Mouse (Mus musculus): ENCODE data around the gene Rasa3.

The Rasa3 gene

DNA sequence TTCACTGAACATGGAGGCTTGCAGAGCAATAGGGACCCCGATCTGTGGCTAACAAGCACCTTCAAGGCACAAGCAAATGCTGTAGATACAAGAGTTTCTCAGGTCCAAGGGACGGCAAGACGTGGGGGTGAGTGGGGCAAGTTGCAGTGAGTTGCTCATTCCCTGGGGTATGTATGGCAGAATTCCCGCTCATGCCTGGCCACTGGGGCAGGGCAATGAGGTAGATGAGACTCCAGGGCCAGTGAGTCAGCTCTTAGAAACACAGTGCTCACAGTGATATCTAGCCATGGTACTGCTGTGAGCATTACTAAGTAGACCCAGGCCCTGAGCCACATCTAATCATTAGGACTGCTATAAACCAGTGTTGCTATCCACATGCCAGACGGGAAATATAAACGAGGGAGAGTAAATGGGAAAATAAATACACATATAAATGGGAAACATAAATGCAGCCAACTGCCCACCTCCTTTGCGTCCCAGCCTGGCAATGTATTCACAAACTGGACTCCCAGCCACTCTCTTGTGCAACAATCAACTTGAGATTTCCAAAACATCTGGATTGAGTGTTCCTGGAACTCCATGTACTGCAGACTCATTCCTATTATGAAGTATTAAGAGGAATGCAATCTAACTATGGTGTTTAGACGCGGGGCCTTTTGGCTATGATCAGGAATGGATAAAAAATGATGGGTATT lies 57.0 kb downstream of the Rasa3 start:
- DNase-seq (ENCODE audit: low read depth, low spot score): no peak

DNA sequence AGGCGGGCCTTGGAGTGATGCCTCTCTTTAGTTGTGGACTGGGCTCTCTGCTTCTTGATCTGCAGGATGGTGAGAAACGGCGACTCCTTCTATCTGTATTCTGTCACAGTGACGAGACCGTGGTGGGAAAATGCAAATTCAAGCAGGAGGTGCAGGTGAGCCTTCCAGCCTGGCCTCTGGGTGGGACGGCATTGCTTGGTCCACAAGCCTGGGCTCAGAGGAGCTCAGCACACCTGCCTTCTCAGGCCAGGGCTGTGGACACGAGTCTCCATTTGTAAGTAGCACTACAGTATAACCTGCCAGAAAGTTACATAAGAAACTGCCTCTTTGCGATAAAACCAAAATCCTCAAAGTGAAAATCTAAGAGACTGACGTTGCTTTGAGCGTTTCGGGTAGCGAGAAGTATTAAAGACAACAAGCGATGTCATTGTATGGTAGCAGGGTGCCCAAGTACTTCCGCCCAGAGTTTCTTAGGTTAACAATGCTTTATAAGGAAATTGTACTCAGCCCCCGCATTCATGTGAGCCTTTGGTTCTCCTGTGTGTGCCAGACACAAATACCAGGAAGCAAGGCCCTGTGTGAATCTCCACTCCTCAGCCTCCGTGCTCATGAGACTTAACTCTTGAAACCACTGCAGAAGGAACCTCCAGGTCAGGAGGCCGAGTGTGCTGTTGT lies 60.4 kb downstream of the Rasa3 start:
- no peak for DNase-seq (ENCODE audit: low read depth, low spot score)

DNA sequence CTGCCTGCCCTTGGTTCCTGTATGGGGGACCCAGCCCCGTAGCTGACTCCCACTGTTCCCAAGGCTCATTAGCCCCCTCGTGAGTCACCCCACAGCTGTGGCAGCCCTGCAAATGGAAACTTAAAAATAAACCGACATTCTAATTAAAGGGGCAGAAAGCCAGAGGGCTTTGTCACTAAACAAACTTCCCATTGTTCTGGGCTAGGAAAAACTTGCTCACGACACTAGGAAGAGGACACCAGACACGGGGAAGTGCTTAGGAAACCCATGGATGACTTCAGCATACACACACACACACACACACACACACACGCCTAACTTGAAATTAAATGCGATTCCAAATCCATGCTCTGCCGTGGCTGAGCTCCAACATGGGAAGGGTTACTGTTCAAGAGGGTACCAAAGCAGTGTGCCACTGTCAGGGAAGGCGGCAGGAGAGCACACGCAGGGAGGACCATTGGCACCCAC lies 62.4 kb downstream of the Rasa3 start:
- DNase-seq (ENCODE audit: low read depth, low spot score): no peak

DNA sequence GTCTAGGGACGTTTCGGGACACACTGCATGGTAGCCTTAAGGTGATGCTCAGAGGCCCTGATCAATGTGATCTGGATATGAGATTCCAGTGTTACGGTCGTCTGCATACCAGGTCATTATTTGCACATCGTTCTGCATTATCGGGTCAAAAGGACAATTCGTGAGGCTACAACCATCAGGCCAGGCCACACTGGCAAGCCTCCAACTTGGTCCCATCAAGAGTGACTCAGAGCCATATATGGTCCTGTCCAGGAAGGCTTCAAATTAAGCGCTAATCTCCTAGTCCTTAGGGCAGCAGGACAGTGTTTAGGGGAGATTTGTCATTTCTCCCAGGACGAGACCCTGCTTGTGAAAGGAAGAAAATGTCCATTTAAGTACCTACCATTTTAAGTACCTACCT lies 63.3 kb downstream of the Rasa3 start:
- DNase-seq (ENCODE audit: low read depth, low spot score): no peak

GRCm38 (mm10) chr8:13611702-13612101 lies 65.7 kb downstream of the Rasa3 start:
- no peak for DNase-seq (ENCODE audit: low read depth, low spot score)

- DNase-seq (ENCODE audit: low read depth, low spot score): no peak
Observed at GRCm38 (mm10) chr8:13609971-13610370, 67.4 kb downstream of the Rasa3 start.

DNA sequence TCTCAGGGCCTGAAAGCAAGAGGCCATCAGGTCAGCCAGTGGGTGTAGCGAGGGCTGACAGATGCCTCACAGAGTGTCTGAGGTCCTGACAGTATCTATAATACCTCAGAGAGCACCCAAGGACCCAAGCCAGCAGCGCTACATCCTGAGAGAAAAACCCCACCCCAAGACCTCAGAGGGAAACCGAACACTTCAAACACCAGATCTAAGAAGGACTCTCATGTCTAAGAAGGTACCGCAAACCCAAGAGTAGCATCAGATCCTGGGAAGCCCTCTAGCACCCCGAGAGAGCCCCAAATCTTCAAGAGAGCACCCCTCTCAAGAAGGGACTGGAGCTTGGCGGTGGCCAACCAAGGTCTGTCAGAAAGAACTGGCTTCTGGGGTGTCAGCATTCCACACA lies 68.5 kb downstream of the Rasa3 start:
- DNase-seq (ENCODE audit: low read depth, low spot score): no peak

- no peak for DNase-seq (ENCODE audit: low read depth, low spot score)
Observed at GRCm38 (mm10) chr8:13605920-13606480, 71.4 kb downstream of the Rasa3 start.

DNA sequence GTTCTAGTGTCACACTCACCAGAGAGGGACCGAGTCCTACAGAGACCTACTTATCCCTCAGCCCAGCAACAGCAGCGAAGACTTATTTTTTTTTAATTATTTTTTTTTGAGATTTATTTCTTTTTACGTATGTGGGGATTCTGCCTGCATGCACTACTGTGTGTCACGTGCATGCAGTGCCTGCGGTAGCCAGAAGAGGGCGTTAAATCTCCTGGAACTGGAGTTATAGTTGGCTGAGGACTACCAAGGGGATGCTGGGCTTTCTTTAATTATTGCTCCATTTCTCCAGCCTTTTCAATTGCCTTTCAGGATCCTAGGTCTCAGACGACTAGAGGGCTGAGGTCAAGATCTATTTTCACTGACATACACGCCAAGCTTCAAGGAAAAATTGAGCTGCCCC lies 74.8 kb downstream of the Rasa3 start:
- peak; percentile 46 for DNase-seq (ENCODE audit: low read depth, low spot score)

- DNase-seq (ENCODE audit: low read depth, low spot score): peak; percentile 20
Observed at GRCm38 (mm10) chr8:13601166-13601565, 76.2 kb downstream of the Rasa3 start.

GRCm38 (mm10) chr8:13600716-13601115 lies 76.7 kb downstream of the Rasa3 start:
- DNase-seq (ENCODE audit: low read depth, low spot score): no peak

- DNase-seq (ENCODE audit: low read depth, low spot score): no peak
Observed at GRCm38 (mm10) chr8:13600204-13600603, 77.2 kb downstream of the Rasa3 start.

- DNase-seq (ENCODE audit: low read depth, low spot score): no peak
Observed at GRCm38 (mm10) chr8:13597777-13598176, 79.6 kb downstream of the Rasa3 start.

DNA sequence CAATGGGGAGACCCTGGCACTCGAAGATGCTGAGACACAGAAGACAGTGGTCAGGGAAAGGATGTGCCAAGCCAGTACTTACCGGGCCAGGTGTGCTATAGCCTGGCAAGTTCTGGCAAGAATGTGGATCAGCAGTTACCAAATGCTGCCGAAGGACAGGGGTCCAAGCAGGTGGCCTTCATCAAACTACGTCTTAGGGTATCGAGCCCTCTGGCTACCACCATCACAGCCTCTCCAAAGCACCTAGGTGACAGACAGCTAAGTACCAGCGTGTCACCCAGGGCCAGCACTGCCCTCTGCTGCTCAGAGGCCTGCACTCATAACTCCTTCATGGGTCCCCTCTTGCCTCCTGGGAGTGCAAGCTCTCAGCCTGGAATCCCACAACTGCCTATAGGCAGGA lies 81.5 kb downstream of the Rasa3 start:
- no peak for DNase-seq (ENCODE audit: low read depth, low spot score)

- DNase-seq (ENCODE audit: low read depth, low spot score): no peak
Observed at GRCm38 (mm10) chr8:13594884-13595323, 82.5 kb downstream of the Rasa3 start.

- DNase-seq (ENCODE audit: low read depth, low spot score): no peak
Observed at GRCm38 (mm10) chr8:13593340-13593739, 84.1 kb downstream of the Rasa3 start.

DNA sequence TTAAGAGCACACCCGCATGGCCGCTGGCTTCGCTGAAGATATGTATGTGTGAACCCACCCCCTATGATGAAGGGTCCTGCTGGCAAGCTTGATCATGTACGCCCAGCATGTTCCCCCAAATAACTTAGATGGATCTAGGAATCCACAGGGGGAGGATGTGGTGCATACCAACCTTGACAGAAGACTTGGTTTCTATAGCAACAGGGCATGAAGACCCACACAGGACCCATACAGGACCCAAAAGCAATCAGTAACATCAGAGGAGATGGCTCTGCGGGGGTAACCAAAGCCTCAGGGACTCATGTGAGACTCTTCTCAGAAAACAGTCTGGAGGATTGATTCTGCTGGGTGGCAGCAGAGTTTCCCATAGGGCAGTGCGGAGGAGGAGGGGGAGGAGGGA lies 86.2 kb downstream of the Rasa3 start:
- DNase-seq (ENCODE audit: low read depth, low spot score): no peak

- DNase-seq (ENCODE audit: low read depth, low spot score): no peak
Observed at GRCm38 (mm10) chr8:13589071-13589470, 88.3 kb downstream of the Rasa3 start.

GRCm38 (mm10) chr8:13584652-13585051 lies 92.8 kb downstream of the Rasa3 start:
- DNase-seq (ENCODE audit: low read depth, low spot score): no peak

- DNase-seq (ENCODE audit: low read depth, low spot score): no peak
Observed at GRCm38 (mm10) chr8:13577869-13578268, 99.5 kb downstream of the Rasa3 start.

GRCm38 (mm10) chr8:13571999-13572398 lies 105.4 kb downstream of the Rasa3 start:
- no peak for DNase-seq (ENCODE audit: low read depth, low spot score)

- DNase-seq (ENCODE audit: low read depth, low spot score): peak; percentile 42
Observed at GRCm38 (mm10) chr8:13562118-13562517, 115.3 kb downstream of the Rasa3 start, which contains the start of gene 1700029H14Rik. 1700029H14Rik (minus strand) TSS chr8:13562461.

DNA sequence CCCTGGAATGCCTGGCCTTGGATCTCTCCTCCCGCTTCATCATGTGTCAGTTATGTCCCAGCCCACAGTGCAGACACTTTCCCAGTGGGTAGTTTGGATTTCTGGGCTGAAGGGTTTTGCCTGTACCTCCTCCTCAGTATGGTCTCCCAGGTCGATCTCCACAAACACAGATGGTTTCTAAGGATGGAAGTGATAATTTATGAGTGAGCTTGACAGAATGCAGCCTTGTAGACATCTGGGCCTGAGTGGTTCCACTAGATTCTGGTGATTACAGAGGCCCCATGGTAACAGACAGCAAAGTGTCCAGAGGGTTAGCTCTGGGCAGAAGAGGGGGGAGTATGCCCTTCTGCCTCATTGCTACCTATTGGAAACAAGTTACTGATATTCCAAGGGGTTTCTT lies 119.9 kb downstream of the Rasa3 start:
- DNase-seq (ENCODE audit: low read depth, low spot score): no peak
